Comparison of ENCODE assay signal across 8 mouse cellular contexts in the genomic region with DNA sequence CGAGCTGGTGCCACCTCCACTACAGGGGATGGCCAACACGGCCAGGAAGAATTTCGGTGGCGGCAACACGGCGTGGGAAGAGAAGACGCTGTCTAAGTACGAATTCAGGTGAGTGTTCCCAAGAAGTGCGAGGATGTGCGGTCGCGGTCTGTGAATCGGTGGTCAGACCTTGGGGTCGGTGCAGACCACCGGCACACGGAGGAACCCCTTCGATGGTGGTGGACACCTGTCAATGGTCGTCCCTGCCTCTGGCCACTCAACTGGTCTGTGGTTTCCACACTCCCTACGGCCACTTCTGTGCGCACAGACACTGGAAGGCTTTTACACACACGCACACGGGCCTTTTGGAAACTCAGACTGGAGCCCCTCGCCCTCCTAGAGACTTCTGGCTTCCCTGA. TPM values are rescaled to one million over a fixed set of nuclear protein-coding genes. Genes with fewer than 3 reads are reported as not detected.
DNase-seq lines count a peak whose midpoint lies in the region; ATAC-seq and TF ChIP-seq lines count a peak whose summit lies in the region.

No protein-coding gene starts in this region.

- no peaks in the 10 kb centered on the region for H3K27me3 ChIP-seq in thymus, adult 2 months (ENCODE audit: control insufficient read depth, insufficient read depth, low read length)
- H3K27me3 ChIP-seq in limb, embryonic 15.5 days: no peaks in the 10 kb centered on the region

- no peak for DNase-seq in gastrocnemius, adult 2 months
- no peak for DNase-seq in gastrocnemius, postnatal 10 days
- no peak for DNase-seq in thymus, adult 2 months
- no peak for DNase-seq in thymus, postnatal 14 days
- no peak for DNase-seq in urinary bladder, postnatal 36 days (ENCODE audit: low spot score in 2 of 2)
- DNase-seq in urinary bladder, postnatal 4 days (ENCODE audit: low spot score in 2 of 2): no peak
- no peak for DNase-seq in adrenal gland, postnatal 25 days

- peak overlapping the region; percentile 76 for H3K9ac ChIP-seq in limb, embryonic 15.5 days

- peak overlapping the region; percentile 87 for H3K4me2 ChIP-seq in limb, embryonic 15.5 days

- no peak for TF ChIP-seq CTCF in gastrocnemius, adult 2 months (IDR thresholded peaks at IDR 0.05)
- TF ChIP-seq CTCF in thymus, adult 2 months (IDR thresholded peaks at IDR 0.05; ENCODE audit: borderline replicate concordance, control insufficient read depth, extremely low read depth, insufficient read depth, low read length, poor library complexity): no peak

- H3K36me3 ChIP-seq in thymus, adult 2 months (ENCODE audit: control insufficient read depth, insufficient read depth, low read length): peaks cover 7% of the 10 kb centered on the region
- H3K36me3 ChIP-seq in limb, embryonic 15.5 days: peaks cover 52% of the 10 kb centered on the region

- H3K4me1 ChIP-seq in thymus, adult 2 months (replicated peaks; ENCODE audit: control insufficient read depth, insufficient read depth, low read length): peaks cover 9% of the 10 kb centered on the region
- peaks cover 20% of the 10 kb centered on the region for H3K4me1 ChIP-seq in limb, embryonic 15.5 days

- no peak for ATAC-seq in limb, embryonic 15.5 days (ENCODE audit: insufficient number of reproducible peaks, low FRiP score, low TSS enrichment, low read depth)

- TF ChIP-seq POLR2A in thymus, adult 2 months (IDR thresholded peaks at IDR 0.05; ENCODE audit: control insufficient read depth, extremely low read depth, insufficient read depth, low read length, poor library complexity): no peak

- H3K9me3 ChIP-seq in limb, embryonic 15.5 days: no peaks in the 10 kb centered on the region

- peak overlapping the region; percentile 96 for H3K4me3 ChIP-seq in gastrocnemius, adult 2 months
- H3K4me3 ChIP-seq in thymus, adult 2 months (ENCODE audit: control insufficient read depth, insufficient read depth, low read length): peak overlapping the region; percentile 69
- H3K4me3 ChIP-seq in limb, embryonic 15.5 days: peak overlapping the region; percentile 89

- under 1% methylated on average over 23 of the region's 23 CpGs for WGBS in thymus, adult 2 months
- under 1% methylated on average over 23 of the region's 23 CpGs for WGBS in limb, embryonic 15.5 days

- H3K27ac ChIP-seq in gastrocnemius, adult 2 months: peak overlapping the region; percentile 80
- no peak overlapping the region for H3K27ac ChIP-seq in thymus, adult 2 months (ENCODE audit: control insufficient read depth, insufficient read depth, low read length)
- H3K27ac ChIP-seq in limb, embryonic 15.5 days: no peak overlapping the region

- intact Hi-C loops in gastrocnemius, adult 2 months (cut with DNase I): loop anchor here (2.0 to 10.0 kb wide), 4 partner anchors 68 to 537 kb away; partner anchors contain the start of genes Ppp6r2, Trabd and Zbed4

RNA-seq across cellular contexts. Expression of gene Creld2, which starts 0.5 kb away (rescaled TPM):
- total RNA-seq in gastrocnemius, adult 2 months (2021): 10 to 100 TPM in 1 of 2 experiments, 1 to 10 TPM in 1; 8.1 to 11.6 TPM
- 10 to 100 TPM in 1 of 2 experiments, 1 to 10 TPM in 1; 9.4 to 13.6 TPM for total RNA-seq in gastrocnemius, postnatal 10 days (2021)
- 38.3 and 45.1 TPM in 2 replicates for polyA plus RNA-seq in thymus, adult 2 months (2012; rRNA removed)
- polyA plus RNA-seq in limb, embryonic 15.5 days (2015; fragmentation: Nextera tagmentation; extraction: Ambion mirVana): 94.5 and 99.0 TPM in 2 replicates
- total RNA-seq in adrenal gland, postnatal 25 days (2021): 35.1 and 37.8 TPM in 2 replicates

RNA-seq across cellular contexts. Expression of gene Alg12, which starts 0.8 kb away (rescaled TPM):
- total RNA-seq in gastrocnemius, adult 2 months (2021): 1 to 10 TPM; 3.9 to 6.6 TPM
- total RNA-seq in gastrocnemius, postnatal 10 days (2021): 1 to 10 TPM; 5.7 to 6.5 TPM
- 25.1 and 27.1 TPM in 2 replicates for polyA plus RNA-seq in thymus, adult 2 months (2012; rRNA removed)
- 12.0 and 12.3 TPM in 2 replicates for polyA plus RNA-seq in limb, embryonic 15.5 days (2015; fragmentation: Nextera tagmentation; extraction: Ambion mirVana)
- 13.7 and 16.3 TPM in 2 replicates for total RNA-seq in adrenal gland, postnatal 25 days (2021)

RNA-seq across cellular contexts. Expression of gene Pim3, which starts 42.1 kb away (rescaled TPM):
- total RNA-seq in gastrocnemius, adult 2 months (2021): 10 to 100 TPM; 34.4 to 46.6 TPM
- total RNA-seq in gastrocnemius, postnatal 10 days (2021): 10 to 100 TPM; 14.8 to 19.4 TPM
- 35.8 and 46.3 TPM in 2 replicates for polyA plus RNA-seq in thymus, adult 2 months (2012; rRNA removed)
- 52.9 and 61.4 TPM in 2 replicates for polyA plus RNA-seq in limb, embryonic 15.5 days (2015; fragmentation: Nextera tagmentation; extraction: Ambion mirVana)
- 71.8 and 89.5 TPM in 2 replicates for total RNA-seq in adrenal gland, postnatal 25 days (2021)
